Mouse (Mus musculus) v-Abl transformed pro-B cells (cell line): ENCODE results near the gene Ttbk2.

ENCODE experiments used
- in situ Hi-C, 2 experiments: fragments of 400-800 bp; cut with MboI; formaldehyde crosslinking; loops; one replicate each; pipeline ENCODE4 v1.15.1; 2025; ENCODE audit not compliant: unreplicated experiment in 2 of 2

Ttbk2 gene

DNA sequence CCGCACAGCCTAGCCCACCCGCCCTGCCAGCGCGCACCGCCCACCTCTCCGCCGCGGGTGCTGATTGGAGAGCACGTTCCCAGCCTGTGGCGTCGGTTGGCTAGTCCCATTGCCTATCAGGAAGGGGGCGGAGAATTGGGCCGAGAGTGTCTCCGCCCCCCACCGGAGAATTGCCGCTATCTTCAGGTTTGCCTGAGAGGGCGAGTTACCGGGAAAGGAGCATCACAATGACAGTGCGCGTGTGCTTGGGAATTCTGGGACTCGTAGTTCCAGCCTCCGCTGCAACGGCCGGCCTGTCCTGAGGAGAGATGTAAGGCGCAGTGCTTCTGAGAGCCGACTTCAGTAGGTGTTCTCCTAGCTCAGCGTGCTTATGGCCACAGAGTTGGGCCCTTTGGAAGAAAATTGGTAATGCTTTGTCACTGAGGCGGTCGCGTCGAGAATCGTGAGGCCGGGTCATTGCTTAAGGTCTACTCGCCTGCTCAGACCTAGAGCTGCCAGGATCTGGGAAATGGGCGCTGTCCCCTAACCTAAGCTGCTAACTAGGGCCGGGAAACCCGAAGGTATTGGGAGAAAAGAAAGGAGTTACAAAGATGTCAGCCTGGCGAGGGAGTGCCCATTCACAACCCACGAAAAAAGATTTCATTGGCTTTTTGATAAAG, at the start of gene Ttbk2:
Gene Ttbk2 (minus strand): TSS at position 181 of the 659 bp plus-strand sequence.
- in situ Hi-C loops = loop anchor here in 1 of 2 experiments (10.0 kb wide), 1 partner anchor 126 kb away; no protein-coding TSS in a partner anchor

DNA sequence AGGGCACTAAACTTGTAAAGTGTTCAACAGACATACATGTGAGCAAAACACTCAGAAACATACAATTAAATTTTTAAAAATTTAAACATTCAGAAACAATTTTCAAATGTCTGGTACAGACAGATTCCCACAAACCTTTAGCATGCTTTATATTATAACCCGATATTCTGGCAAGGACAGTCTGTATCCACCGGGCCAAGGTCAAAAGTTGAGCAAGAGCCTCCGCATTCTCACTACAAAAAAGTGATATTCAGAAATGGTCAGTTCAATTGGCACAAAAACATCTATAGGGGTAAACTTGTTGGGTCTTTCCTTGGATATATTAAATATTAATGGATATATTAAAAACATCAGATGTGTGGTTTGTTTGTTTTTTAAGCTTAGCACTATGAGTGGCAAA, 46.0 kb upstream of the Ttbk2 start:
- in situ Hi-C loops = loop anchor here in 1 of 2 experiments (10.0 kb wide), 1 partner anchor 48 kb away; no protein-coding TSS in a partner anchor

DNA sequence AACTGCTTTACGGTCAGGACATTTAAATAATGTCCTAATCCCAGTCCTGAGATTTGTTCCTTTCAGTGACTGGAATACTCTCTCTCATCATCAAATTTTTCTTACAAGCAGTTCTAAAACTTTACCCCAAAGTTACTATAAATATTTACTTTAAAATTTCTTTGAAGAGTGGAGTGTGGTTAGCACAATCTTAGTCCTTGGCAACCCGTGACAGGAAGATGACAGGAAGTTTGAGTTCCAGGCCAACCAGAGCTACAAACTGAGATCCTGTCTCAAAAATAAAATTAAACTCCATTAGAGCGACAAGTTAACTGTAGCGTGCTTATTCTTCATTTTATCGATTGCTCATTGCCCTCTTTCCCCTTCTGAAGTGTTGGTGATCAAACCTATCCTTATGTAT, 37.2 kb upstream of the Ttbk2 start:
- in situ Hi-C loops = no loop called here

DNA sequence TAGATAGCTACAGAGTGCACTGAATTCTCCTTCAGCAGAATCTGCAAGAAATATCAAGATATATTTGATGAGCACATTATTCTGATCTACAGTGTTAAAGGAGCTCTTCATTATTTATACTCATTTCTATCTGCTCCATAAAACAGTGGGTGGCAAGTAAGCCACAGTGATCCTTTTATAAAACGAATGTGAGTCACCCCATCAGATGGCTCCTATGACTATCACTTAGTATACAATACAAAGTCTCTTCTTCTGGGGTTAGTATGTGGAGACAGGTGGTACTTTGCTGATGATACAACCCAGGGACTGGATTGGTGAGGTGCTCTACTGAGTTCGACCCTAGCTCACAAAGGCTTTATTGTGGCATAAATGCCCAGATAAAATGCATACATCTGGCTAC, 22.8 kb upstream of the Ttbk2 start:
- in situ Hi-C loops = loop anchor here (5.0 to 10.0 kb wide), 2 partner anchors 232 to 391 kb away; partner anchors contain the start of gene Tgm7 (in 1 of the 2)

DNA sequence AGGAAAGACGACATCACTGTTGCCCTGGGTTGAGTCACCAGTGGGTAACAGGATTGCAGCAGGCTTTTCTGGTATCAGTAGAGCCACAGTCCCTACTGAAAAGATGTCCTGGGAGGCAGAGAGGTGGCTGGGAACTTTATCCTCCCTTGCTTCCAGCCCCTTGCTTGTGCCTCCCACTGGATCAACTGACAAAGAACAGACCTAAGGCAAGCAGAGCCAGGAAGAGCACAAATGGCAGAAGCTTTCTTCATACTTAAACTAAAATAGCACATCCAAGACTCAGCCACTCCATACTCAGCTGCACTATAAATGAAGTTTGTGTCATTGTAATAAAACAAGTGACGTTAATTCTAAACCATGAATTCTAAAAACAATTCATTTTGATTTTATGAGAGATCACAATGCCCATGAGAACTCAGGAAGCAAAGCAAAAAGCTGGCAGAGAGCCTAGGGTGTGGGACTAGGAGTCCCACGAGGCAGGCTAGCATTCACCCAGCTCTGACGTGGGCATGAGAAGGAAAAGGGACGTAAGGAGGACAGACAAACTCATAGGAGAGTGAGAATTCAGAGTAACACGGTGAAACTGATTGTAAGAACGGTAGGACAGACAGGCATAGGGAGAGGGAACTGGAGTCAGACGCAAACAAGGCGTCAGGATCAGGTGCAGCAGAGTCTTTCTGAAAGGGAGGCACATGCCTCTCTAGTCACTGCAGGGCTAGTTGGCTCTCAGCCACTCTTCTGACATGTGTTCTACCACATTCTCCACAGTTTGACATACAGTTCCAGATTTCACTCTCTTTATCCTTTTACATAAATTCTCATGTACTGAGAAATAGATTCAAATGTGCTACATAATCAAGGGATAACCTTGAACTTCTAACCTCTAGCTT, 21.3 kb upstream of the Ttbk2 start:
- in situ Hi-C loops = loop anchor here (5.0 to 10.0 kb wide), 2 partner anchors 233 to 389 kb away; partner anchors contain the start of gene Tgm7 (in 1 of the 2)

DNA sequence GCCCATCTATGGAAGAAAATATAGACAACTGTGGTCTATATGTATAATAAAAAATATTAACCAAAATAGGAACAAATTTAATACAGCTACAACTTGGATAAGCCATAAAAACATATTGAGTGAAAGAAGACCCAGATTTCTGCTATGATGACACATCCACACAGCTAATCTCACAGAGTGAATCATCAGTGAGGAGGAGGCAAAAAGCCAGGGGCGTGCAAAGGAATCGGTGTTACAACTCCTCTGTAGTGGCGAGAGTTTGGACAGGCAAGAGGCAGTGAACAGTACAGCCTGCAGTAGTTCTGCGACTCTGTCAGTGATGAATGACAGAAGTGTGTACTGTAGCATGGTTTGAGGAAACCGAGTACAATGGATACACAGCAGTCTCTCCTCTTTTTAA, 16.9 kb upstream of the Ttbk2 start:
- in situ Hi-C loops = loop anchor here in 1 of 2 experiments (10.0 kb wide), 1 partner anchor 153 kb away; no protein-coding TSS in a partner anchor

DNA sequence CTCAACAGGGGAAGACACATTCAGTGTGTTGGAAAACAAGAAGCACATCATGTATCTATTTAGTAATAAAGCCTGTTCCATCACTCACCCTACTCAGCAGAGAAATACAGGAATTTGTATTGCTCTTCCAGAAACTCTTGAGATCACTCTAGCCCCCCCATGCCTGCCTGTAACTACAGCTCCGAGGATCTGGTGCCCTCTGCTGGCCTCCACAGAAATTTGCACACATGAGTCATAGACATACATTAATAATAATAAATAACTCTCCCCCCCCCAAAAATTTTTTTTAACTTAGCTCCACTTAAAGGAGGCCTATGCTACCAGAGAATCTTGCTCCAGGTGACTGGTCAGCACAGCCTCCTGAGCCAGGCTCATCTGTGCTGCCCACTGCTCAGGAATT, 16.2 kb upstream of the Ttbk2 start:
- in situ Hi-C loops = loop anchor here in 1 of 2 experiments (10.0 kb wide), 1 partner anchor 152 kb away; no protein-coding TSS in a partner anchor

DNA sequence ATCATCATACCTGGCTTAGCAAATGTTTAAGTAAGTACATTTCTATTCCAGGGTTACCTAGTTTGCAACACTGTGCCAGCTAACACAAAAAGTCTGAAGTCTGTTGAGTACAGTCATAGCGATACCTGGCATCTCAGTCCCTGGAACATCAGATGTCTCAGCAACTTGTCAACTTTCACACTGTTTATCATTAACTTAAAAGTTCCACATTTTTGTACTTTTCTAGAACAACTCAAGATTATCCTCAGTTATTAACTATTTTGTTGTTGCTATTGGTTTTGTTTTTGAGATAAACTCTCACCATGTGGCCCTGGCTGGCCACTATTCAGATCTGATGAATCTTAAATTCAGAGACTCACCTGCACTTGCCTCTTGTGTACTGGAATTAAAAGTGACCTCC, 13.0 kb upstream of the Ttbk2 start:
- in situ Hi-C loops = loop anchor here in 1 of 2 experiments (5.0 to 10.0 kb wide), 2 partner anchors 149 to 381 kb away; no protein-coding TSS in a partner anchor

DNA sequence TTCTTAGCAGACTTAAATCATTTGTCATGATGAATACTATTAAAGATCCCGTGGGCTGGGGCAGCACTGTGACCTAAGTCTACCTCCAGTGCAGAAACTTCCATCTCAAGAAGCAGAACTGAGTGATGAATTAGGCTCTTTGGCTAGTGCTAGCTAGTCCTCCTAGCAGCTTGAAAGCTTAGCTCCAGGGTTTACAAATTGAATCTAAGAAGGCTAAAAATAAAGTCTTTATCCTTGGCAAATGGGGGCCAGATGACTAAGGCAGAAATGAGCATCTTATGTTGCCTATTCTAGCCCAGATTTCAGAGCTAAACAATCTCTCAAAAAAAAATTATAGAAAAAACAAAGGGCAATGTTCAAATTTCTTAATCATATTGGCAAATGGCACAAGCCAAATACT, 10.3 kb upstream of the Ttbk2 start:
- in situ Hi-C loops = loop anchor here in 1 of 2 experiments (5.0 to 10.0 kb wide), 2 partner anchors 146 to 378 kb away; no protein-coding TSS in a partner anchor

DNA sequence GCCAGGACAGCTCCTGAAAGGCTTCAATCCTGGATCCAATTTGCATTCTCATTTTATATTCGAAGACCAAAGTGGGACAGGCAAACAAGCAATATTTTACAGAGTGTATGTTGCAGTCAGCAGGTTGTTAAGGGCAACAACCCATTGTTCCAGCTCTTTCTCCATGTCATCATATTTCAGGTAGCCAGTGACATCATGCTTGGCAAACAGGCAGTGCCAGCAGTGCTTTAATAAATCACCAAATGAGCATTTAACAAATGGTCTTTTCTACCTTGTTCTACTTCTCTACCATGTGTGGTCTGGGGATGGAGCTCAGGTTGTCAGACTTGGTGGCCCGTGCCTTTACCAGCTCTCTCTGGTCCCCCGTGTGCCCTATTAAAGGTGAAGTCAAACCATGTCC, 7.7 kb upstream of the Ttbk2 start:
- in situ Hi-C loops = loop anchor here in 1 of 2 experiments (10.0 kb wide), 1 partner anchor 133 kb away; no protein-coding TSS in a partner anchor

DNA sequence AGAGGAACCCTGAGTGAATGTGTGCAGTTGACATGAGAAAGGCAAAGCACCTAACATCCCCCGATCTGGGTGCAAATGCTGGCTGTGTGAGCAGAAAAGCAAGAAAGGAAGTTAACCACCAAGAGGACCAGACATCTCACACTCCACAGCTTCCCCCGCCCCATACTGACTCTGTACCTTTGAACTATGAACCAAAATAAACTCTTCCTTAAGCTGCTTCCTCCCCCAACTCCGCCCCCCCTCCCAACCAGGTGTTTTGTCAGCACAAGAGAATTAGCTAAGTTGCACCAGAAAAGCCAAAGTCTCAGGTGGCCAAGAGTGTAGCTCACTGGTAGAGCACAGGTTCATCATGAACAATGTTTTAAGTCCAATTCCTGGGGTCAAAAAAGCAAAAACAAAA, 2.7 kb upstream of the Ttbk2 start:
- in situ Hi-C loops = loop anchor here in 1 of 2 experiments (10.0 kb wide), 1 partner anchor 128 kb away; no protein-coding TSS in a partner anchor

DNA sequence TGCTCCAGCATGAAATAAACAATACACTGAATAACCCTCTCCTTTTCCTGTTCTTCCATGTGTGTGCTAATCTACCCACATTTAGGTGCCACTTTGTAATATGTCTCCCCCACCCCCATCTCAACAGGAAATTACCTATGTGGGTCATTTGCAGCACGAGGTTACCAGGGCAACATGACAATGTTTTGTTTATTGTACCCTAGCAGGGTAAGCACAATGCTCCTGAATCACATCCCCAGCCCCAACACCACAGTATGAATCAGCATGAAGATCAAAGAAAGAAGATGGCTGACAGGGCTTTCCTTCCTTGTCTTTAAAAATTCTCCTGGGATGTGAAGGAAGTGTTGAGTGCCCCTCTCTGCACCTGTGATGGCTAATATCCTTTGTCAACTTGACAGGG, 2.2 kb upstream of the Ttbk2 start:
- in situ Hi-C loops = loop anchor here in 1 of 2 experiments (10.0 kb wide), 1 partner anchor 128 kb away; no protein-coding TSS in a partner anchor

DNA sequence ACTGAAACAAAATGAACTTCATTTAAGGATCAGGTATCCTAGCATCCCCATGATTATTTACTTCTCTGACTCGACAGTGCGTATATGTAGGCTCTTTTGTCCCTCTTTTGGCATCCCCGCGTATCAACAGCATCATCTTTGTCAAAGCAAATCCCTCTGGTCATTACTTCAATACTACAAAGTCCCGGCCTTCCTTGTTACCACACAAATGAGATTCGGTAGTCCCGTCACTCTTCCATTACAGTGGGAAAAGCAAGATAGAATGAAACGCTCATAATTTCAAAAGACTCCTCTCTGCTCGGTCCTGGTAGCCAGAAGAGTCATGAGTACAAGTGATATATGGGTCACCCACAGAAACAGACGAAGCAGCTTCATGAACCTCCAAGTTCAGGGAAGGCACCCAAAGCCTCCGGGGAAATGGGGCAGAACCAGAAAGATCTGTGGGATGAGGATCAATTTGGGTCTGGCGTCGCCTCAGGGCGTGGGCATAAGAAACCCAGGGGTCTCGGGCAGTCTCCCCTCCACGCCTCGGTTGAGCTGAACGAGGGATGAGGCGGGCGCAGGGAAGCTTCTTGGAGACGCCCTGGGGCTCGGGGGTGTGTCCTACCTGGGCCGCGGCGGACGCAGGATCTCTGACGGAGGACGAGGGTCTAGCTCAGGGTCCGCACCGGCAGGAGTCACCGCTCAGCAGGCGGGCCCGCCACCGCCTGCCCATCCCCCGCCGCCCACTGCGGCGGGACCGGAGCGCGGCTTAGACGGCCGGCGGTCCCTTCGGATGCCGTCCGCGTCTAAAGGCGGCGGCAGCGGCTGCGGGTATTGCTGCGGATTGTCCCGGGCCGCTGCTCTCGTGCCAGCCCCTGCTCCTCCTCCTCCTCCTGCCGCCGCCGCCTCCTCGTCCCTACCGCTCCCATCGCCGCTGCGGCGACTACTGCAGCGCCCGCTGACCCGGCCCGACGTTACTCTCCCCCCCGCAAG, 668 bp downstream of the Ttbk2 start, which contains the start of gene Cdan1:
Gene Cdan1 (minus strand): TSS at position 680 of the 975 bp plus-strand sequence.
- in situ Hi-C loops = loop anchor here in 1 of 2 experiments (10.0 kb wide), 1 partner anchor 125 kb away; no protein-coding TSS in a partner anchor

DNA sequence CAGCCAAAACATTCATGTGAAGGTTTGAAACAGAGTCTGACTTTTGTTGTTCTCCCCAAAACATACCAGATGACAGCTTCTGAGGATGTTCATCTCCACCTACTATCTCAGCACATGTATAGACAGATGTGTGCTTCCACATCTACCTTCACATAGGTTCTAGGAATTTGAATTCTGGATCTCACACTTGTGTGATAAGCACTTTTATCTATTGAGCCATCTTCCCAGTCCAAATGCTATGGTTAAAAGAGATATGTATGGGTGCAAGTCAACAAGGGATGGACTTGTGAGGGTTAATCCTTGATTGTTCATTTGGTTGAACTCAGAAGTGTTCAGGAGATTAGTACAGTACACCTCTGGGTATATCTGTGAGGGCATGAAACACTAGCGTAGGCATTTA, 5.1 kb downstream of the Ttbk2 start:
- in situ Hi-C loops = no loop called here

DNA sequence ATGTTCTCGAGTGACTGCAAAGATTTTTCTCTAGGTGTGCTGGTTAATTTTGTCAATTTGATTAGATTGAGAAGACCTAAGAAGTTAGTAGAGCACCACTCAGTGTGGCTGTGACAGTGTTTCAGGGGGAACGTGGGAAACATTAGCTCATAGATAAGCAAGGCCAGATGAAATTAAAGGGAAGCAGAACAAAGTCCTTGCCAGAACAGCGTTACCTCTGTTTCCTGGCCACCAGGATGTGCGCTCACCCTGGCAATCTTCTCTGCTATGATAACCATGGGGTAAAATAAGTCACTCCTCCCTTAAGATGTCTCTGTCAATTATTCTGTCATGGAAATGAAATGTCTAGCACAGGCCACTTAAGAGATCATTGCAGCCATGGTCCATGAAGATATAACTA, 6.4 kb downstream of the Ttbk2 start:
- in situ Hi-C loops = no loop called here

DNA sequence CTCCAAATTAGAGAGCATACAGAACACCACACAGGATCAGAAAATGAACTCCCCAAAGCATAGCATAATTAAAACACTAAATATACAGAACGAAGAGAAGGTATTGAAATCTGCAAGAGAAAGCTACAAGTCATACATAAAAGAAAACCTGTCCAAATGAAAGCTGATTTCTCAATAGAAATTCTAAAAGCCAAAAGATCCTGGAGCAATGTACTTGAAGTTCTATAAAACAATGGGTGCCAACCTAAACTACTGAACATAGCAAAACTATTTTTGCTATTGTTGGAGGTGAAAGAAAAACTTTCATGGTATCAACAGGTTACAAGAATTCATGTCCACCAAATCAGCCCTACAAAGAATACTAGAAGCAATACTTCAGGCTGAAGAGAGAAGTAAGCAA, 9.2 kb downstream of the Ttbk2 start:
- in situ Hi-C loops = no loop called here

DNA sequence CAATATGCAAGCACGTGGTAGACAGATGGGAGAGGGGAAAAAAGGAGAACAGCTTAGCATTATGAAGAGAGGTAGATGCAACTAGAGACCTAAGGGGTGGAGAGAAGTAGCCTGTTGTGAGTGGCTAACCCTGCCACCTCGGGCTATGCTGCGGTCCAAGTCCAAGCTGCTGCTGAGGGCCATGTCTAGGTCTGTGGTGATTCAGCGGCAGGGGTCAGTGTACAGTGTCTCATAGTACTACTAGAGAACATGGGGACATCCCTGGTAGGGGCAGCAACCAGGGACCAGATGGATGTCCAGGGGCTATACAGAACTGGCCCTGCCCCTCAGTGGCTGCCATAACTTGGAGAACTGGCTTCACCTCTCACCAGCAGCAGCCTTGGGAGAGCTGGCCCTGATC, 15.2 kb downstream of the Ttbk2 start:
- in situ Hi-C loops = no loop called here

DNA sequence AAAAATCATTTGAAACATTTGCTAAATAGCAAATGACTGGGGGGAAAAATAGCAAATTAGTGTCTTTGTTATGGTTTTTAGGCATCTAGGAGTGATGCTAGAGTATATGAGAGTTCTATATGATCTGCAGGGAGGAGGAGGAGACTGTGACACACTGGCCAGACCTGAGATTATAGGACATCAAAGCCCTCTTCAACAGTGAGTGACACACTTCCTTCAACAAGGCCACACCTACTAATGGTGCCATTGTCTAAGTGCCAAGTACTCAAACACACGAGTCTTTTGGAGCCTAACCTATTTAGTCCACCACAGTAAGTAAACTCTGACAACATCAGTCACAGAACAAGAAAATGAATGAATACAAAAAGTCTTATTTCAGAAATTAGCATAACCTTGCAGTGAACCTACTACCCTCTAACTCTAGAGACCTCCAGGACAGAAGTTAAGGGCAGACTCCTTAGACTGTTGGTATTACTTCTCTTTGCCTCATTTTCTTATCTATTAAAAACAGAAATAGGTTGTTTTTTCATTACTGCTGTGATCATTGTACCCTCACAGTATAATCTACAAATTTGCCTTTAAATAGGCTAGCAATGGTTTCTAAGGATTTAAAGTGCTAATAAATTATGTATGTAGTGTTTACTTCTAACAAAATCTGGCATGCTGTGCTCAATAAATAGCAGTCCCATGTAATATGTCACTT, 23.3 kb downstream of the Ttbk2 start:
- in situ Hi-C loops = no loop called here
